Mouse (Mus musculus) myocyte (in vitro differentiated cells): ENCODE data around the gene Map1b. TPM values are rescaled to one million over a fixed set of nuclear protein-coding genes. Genes with fewer than 3 reads are reported as not detected.

Experiments
- H3K27me3 ChIP-seq: one replicate; pipeline ENCODE4 v1.6.1; 2011; ENCODE audit not compliant: control insufficient read depth, insufficient read depth, insufficient read length
- H3K36me3 ChIP-seq: one replicate; pipeline ENCODE4 v1.6.1; 2011; ENCODE audit not compliant: control insufficient read depth, insufficient read depth
- H3K4me2 ChIP-seq: one replicate; pipeline ENCODE4 v1.6.1; 2011; ENCODE audit warnings: low read depth, control low read depth
- H3K4me3 ChIP-seq: one replicate; pipeline ENCODE4 v1.5.1; 2011; ENCODE audit warnings: mild to moderate bottlenecking, control low read depth, moderate library complexity
- H3K79me2 ChIP-seq: one replicate; pipeline ENCODE4 v1.6.1; 2011; ENCODE audit not compliant: control insufficient read depth, insufficient read depth
- H3ac ChIP-seq: one replicate; pipeline ENCODE4 v1.6.1; 2011; ENCODE audit not compliant: control insufficient read depth, insufficient read length
- CEBPB ChIP-seq: IDR thresholded peaks from 2 replicates; pipeline ENCODE4 v1.6.1; 2011; ENCODE audit warnings: mild to moderate bottlenecking, moderate library complexity; ENCODE audit not compliant: poor library complexity, insufficient read depth, severe bottlenecking
- E2F4 ChIP-seq: IDR thresholded peaks from one replicate; pipeline ENCODE4 v1.6.1; 2011; ENCODE audit warnings: mild to moderate bottlenecking, control low read depth, moderate library complexity; ENCODE audit not compliant: insufficient read depth
- MAX ChIP-seq: IDR thresholded peaks from one replicate; pipeline ENCODE4 v1.6.1; 2011; ENCODE audit warnings: low read depth, mild to moderate bottlenecking, control low read depth
- MYOD1 ChIP-seq, 3 experiments: IDR thresholded peaks; one replicate each; pipeline ENCODE4 v1.6.1; 2011; ENCODE audit warnings: control low read depth in 2 of 3, low read depth in 2 of 3, mild to moderate bottlenecking in 2 of 3, moderate library complexity in 1 of 3; ENCODE audit not compliant: insufficient read length in 2 of 3, control insufficient read depth in 1 of 3
- MYOG ChIP-seq, 3 experiments: IDR thresholded peaks; one replicate each; pipeline ENCODE4 v1.6.1; 2011; ENCODE audit warnings: control low read depth in 2 of 3, low read depth in 2 of 3, mild to moderate bottlenecking in 2 of 3; ENCODE audit not compliant: insufficient read length in 2 of 3, control insufficient read depth in 1 of 3, insufficient read depth in 1 of 3
- POLR2A ChIP-seq: IDR thresholded peaks from one replicate; pipeline ENCODE4 v1.6.1; 2011; ENCODE audit warnings: low read depth, mild to moderate bottlenecking, control low read depth, moderate library complexity; ENCODE audit not compliant: insufficient read length
- POLR2AphosphoS2 ChIP-seq: IDR thresholded peaks from one replicate; pipeline ENCODE4 v1.6.1; 2011; ENCODE audit warnings: low read depth, control low read depth; ENCODE audit not compliant: insufficient read length
- REST ChIP-seq: IDR thresholded peaks from one replicate; pipeline ENCODE4 v1.6.1; 2011; ENCODE audit warnings: mild to moderate bottlenecking, control low read depth, moderate library complexity; ENCODE audit not compliant: insufficient read depth, insufficient read length
- SRF ChIP-seq: IDR thresholded peaks from one replicate; pipeline ENCODE4 v1.6.1; 2011; ENCODE audit warnings: low read depth; ENCODE audit not compliant: control insufficient read depth, insufficient read length
- TCF12 ChIP-seq: IDR thresholded peaks from one replicate; pipeline ENCODE4 v1.6.1; 2011; ENCODE audit warnings: mild to moderate bottlenecking, control low read depth; ENCODE audit not compliant: poor library complexity, insufficient read depth, severe bottlenecking
- TCF3 ChIP-seq: IDR thresholded peaks from one replicate; pipeline ENCODE4 v1.6.1; 2011; ENCODE audit warnings: low read depth, control low read depth; ENCODE audit not compliant: insufficient read length
- USF1 ChIP-seq: IDR thresholded peaks from one replicate; pipeline ENCODE4 v1.6.1; 2011; ENCODE audit warnings: low read depth, mild to moderate bottlenecking, control low read depth, moderate library complexity
- polyA plus RNA-seq: library from polyadenylated mRNA; unstranded; fragments of >200 nt; fragmentation: generic; extraction: Trizol; gene quantifications from one replicate; pipeline ENCODE4 v1.2.1, GENCODE M21; 2012; ENCODE audit warnings: missing spikeins

Gene Map1b
- polyA plus RNA-seq, 1 experiment, result 40.6 TPM

DNA sequence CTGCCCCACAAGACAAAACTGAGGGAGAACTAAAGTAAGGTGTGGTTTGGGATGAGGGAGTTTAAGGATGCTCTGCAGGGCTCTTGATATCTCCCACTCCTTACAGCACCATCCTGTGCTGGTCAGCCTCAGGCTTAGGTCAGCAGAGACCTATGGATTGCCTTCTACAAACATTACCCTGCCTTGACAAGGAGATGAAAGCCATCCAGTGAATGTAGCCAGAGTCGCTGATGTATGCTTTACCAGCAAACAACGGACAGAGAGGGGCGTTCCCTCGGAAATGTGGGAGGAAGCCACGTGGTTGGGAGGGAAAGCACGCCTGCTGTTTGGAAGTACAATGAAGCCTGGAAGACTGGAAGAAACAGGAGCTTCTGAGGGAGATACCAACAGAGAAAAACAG is 71.5 kb downstream of the Map1b start:
- Histone ChIP-seq H3K36me3 (peaks cover 38% of the 10 kb centered on the region), H3K27me3 (no peaks in the 10 kb centered on the region), H3K4me2 (peak overlapping the region; percentile 92), H3ac (no peak overlapping the region), H3K4me3 (peak overlapping the region; percentile 56), H3K79me2 (peaks cover 82% of the 10 kb centered on the region)
- TF ChIP-seq MYOG (IDR thresholded peaks at IDR 0.05; ENCODE audit: control insufficient read depth in 1 of 3, insufficient read depth in 1 of 3, insufficient read length in 2 of 3, low read depth in 2 of 3), result no peak
- no peak for TF ChIP-seq REST
- no peak for TF ChIP-seq E2F4
- peak; percentile 63 for TF ChIP-seq USF1
- peak; percentile 26 for TF ChIP-seq POLR2A
- TF ChIP-seq POLR2AphosphoS2, result peak; percentile 14
- TF ChIP-seq TCF3, result no peak
- no peak for TF ChIP-seq CEBPB
- no peak for TF ChIP-seq SRF
- TF ChIP-seq MAX, result peak; percentile 40

DNA sequence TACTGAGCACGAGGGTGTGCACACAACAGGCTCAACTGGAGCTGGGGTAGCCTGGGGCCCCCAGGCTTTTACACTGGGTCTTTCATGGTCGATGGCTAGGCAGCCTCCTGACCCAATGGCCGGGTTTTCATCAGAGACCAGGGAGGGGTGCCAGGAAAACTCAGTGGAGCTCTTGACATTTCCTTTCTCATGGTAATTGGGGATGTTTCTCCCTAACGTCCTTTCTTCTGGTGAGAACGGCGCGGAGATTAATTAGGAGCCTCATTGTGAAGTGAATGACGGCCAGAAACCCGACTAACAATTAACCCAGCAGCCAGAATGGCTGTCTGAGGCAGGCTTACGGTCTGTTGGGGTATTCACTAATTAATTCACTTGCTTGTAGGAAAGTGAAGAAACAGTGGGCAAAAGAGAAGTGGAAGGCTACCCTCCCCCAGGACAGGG is 71.9 kb downstream of the Map1b start:
- Histone ChIP-seq H3K36me3 (peaks cover 42% of the 10 kb centered on the region), H3K4me2 (peak overlapping the region; percentile 92), H3K4me3 (peak overlapping the region; percentile 56), H3K27me3 (no peaks in the 10 kb centered on the region), H3ac (no peak overlapping the region), H3K79me2 (peaks cover 79% of the 10 kb centered on the region)
- TF ChIP-seq POLR2AphosphoS2, result no peak
- no peak for TF ChIP-seq SRF
- TF ChIP-seq MYOD1 (IDR thresholded peaks at IDR 0.05; ENCODE audit: control insufficient read depth in 1 of 3, insufficient read length in 2 of 3, low read depth in 2 of 3), result no peak
- TF ChIP-seq USF1, result no peak
- TF ChIP-seq TCF3, result no peak
- no peak for TF ChIP-seq MYOG (IDR thresholded peaks at IDR 0.05; ENCODE audit: control insufficient read depth in 1 of 3, insufficient read depth in 1 of 3, insufficient read length in 2 of 3, low read depth in 2 of 3)
- TF ChIP-seq REST, result no peak
- TF ChIP-seq E2F4, result no peak
- TF ChIP-seq MAX, result no peak
- TF ChIP-seq TCF12, result no peak
- TF ChIP-seq CEBPB, result no peak
- no peak for TF ChIP-seq POLR2A

DNA sequence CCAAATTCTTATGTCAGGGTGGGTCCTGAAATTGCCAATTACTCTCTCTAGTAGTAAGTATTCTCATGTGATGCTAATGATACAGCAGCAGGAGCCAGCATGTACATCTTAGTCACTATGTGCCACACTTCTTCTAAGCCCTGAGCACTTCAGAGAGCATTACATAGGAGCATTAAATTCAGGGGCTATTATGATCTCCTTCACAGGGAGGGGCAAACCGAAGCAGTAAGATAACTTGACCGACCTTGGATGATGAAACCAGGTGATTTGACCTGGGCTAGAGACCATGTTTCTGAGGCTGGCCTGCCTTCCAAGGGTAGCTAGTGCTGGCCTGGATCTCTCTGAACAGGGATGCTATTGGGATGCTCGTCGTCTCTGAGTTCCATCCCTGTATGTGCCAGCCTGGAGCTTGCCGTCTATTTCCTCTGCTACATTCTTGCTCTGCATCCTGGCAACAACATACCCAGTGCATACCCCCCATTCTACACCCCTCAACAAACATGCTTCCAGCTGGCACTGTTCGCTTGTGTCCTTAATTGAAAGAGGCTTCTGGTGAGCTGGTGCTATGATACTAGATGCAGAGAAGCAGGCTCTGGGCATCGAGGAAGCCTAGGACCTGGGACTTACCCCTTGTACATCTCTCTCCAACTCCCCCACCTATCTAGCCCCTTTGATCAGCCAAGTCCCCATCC is 72.7 kb downstream of the Map1b start:
- Histone ChIP-seq H3K4me2 (peak overlapping the region; percentile 92), H3ac (no peak overlapping the region), H3K79me2 (peaks cover 74% of the 10 kb centered on the region), H3K4me3 (peak overlapping the region; percentile 56), H3K27me3 (no peaks in the 10 kb centered on the region), H3K36me3 (peaks cover 50% of the 10 kb centered on the region)
- TF ChIP-seq CEBPB (no peak), MYOG (IDR thresholded peaks at IDR 0.05; ENCODE audit: control insufficient read depth in 1 of 3, insufficient read depth in 1 of 3, insufficient read length in 2 of 3, low read depth in 2 of 3) (no peak), POLR2AphosphoS2 (no peak), E2F4 (no peak), MYOD1 (IDR thresholded peaks at IDR 0.05; ENCODE audit: control insufficient read depth in 1 of 3, insufficient read length in 2 of 3, low read depth in 2 of 3) (no peak), SRF (no peak), REST (no peak), TCF12 (no peak), TCF3 (no peak), POLR2A (no peak), USF1 (no peak), MAX (no peak)

DNA sequence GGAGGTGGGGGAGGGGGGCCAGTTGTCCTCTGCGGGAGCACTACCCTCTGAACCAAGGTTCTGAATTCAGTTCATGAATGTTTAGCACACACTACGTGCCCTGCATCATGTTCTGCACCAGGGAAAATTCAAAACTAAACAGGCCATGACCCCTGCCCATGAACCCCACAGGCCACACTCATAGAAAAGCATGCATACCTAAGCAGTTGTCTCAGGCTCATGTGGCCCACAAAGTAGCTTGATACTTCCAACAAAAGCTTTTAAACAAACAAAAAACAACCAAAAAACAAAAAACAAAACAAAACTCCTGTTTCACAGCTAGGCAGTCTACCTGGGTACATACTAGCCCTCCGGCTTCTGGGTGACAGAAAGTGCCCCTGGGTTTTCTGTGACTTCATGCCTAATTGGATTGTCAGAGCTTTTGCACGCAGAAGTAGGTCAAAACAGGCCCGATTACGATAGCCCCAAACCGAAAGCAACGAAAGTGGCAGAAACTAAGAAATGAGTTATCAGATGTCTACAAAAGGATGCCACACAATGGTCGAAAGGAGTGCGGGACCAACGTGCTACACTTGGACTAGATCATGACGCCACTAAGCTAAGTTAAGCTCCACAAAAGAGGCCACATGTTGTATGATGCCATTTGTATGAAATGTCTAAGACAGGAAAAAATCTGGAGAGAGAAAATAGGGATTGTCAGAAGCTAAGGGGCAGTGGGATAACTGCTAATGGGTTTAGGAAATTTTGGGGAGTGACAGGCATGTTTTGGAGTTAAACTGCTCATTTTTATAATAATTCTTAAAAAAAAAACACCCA is 73.7 kb downstream of the Map1b start:
- H3ac ChIP-seq, result no peak overlapping the region
- peak overlapping the region; percentile 92 for H3K4me2 ChIP-seq
- peak overlapping the region; percentile 3 for H3K4me3 ChIP-seq
- peaks cover 60% of the 10 kb centered on the region for H3K36me3 ChIP-seq
- TF ChIP-seq USF1, result no peak
- no peak for TF ChIP-seq POLR2AphosphoS2
- no peak for TF ChIP-seq TCF3
- no peak for TF ChIP-seq TCF12
- TF ChIP-seq POLR2A, result no peak
- peak; percentile 93 for TF ChIP-seq MAX
- TF ChIP-seq REST, result no peak
- TF ChIP-seq CEBPB, result peak; percentile 68; the same call in 1 of the 2 replicates
- H3K79me2 ChIP-seq, result peaks cover 80% of the 10 kb centered on the region
- no peaks in the 10 kb centered on the region for H3K27me3 ChIP-seq
